Mouse (Mus musculus): ENCODE measurements at regions not wholly inside any gene's neighbourhood (a gene's known extent, or its start where the extent isn't known, plus 50 kb on each side); places are given as distances from the start of the nearest gene placed in this dataset.

DNA sequence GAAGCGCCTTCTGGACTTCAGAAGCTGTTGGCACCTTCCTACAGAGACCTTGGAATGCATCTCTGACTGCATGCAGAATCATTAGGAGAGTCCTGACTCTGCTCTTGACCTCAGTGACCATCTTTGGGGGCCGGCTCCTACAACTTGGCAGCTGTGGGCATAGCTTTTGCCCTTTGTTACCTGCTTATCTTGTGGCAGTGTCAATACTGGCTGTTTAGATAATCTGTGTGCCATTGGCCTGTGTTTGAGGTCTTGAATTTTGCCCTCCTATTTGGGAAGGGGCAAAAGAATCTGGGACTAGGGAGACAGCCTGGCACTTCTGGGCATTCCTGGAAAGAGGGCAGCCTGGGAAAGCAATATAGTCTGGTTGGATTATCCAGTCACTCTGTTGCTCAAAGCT is 137.8 kb upstream of the Gli2 start:
- CTCF ChIA-PET = no interaction called here

DNA sequence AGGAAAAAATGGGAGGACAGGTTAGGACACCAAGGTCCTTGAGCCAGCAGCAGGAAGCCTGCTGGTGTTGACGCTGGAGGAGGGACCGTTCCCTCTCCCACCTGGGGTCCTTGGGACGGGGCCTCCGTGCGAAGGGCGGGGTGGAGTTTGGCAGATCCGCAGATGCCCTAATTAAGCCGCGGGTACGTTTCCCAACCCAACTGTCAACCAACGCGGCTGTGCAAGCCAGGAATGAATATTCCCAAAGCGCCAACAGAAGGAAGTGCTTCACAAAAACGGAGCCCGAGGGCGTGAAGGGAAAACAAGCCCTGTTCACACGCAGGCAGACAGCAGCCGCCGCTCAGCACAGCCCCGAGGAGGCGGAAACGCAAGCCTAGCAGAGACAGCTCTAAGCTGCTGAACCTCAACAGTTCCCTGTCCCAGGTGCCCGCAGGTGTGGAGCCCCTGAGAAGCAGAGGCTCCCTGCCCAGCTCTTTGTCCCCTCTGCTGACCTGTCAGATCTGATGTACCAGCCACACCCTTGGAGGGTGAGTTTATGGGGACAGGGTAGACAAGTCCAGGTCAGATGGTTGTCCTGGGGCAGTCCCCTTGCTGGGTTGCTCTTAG is 136.1 kb upstream of the Gli2 start:
- CTCF ChIA-PET = no interaction called here

DNA sequence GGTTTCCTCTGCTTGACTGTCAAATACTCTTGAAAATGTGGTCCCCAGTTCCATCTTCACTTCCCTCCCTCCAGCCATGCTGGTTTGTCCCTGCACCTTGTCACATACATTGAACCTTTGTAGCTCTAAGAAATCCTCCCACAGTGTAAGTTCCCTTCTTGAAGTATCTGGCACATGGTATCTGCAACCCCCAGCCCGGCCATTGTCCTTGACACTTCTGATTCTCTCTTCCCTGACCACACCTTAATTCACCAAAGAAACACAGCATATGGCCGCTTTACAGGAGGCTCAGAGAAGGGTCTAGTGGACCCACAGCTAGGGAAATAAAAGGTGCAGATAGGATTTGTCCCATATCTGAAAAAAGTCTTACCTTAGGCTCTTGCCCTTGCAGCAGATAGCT is 133.9 kb upstream of the Gli2 start:
- CTCF ChIA-PET = no interaction called here

DNA sequence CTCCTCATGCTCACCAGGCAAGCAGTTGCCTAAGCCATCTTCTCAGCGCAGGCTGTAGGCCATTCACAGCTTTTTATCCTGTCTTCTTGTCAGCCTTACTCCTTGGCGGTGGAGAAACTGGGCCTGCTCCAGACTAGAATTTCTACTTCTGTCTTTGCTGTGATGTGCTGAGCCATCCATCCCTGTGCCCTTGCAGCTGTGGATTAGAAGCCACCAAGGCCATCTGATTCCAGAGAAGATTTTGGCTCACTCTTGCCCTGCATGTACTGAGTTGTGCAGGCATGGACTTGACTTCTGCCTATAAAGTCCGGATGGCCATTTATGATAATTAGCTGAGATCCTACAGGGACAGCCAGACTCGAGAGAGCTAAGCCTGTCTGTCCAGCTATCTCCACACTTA is 133.4 kb upstream of the Gli2 start:
- CTCF ChIA-PET = no interaction called here

DNA sequence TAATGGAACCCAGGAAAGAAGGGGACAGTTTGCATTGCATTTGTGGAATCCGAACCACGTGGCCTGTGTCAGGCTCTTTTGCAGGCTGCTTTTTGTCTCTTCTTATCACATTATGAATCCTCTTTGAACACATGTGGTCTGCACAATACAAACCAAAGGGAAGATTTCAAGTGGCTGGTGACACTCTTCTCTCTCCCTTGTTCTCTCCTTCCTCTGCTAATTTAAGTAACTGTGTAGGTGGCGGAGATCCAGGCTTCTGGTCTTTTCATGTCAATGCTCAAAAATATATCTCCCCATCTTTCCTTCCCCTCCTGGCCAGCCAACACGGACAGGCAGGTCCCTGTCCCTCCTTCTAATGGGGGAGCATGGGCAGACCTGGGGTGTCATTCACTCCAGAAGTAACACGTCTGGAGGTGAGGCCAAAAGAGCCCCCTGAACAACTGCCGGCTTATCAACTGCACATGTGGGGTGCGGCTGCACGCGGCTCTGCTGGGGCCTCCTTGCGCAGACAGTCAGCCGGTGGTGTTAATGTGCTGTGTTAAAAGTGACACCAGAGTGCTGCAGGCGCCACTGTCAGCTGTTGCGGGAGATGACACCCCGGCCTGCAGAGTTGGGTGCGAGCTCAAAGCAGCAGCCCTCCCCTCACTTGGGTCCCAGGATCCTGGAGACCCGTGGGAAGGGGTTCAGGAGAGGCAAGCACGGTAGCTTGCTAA is 130.3 kb upstream of the Gli2 start:
- CTCF ChIA-PET = no interaction called here

DNA sequence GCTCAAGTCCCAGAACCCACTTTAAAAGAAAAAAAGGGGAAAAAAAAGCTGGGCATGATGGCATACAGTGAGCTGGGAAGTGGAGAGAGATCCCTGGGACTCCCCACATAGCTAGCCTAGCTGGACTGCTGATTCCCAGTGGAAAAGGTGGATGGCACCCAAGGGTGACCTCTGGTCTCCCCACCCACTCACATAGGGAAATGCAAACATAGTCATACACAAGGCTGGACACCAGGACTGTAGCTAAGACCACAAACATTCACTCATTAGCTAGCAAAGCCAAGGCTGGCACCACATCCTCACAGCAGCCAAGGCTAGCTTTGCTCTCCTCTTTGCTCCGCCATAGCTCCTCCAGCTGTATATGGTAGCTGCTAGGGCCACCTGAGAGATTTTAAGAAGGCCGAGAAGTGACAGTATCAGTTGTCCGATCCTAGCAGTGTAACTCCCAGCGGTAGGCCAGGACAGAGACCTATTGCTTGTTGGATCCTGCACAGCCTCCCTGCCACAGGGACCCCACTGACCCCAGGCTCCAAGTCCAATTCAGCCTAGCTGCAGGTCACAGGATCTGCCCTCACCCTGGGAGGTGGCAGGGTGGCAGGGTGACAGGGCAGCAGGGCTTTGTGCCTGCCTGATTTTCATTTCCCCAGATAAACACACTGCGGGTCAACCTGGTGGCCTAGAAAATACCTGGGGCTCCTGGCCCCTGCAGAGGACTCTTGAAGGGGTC is 119.8 kb upstream of the Gli2 start:
- CTCF ChIA-PET = no interaction called here

DNA sequence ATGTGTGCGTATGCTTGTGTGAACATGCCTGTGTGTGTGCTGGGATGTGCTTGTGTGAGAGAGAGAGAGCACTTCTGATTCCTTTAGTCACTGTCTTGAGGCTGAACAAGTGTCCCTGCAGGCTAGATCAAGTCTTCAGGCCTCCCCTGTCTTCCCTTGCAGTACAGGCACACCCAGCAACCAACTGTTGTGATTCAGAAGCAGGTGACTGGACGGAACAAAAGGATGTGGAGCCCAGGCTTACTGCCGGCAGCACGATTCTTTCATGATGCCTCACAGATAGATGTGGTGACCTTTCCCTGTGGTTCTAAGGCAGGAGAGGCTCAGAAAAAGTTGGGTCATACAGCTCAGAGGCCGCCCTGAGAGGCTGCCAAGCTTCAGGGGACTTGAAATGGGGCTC is 114.0 kb upstream of the Gli2 start:
- CTCF ChIA-PET = no interaction called here

DNA sequence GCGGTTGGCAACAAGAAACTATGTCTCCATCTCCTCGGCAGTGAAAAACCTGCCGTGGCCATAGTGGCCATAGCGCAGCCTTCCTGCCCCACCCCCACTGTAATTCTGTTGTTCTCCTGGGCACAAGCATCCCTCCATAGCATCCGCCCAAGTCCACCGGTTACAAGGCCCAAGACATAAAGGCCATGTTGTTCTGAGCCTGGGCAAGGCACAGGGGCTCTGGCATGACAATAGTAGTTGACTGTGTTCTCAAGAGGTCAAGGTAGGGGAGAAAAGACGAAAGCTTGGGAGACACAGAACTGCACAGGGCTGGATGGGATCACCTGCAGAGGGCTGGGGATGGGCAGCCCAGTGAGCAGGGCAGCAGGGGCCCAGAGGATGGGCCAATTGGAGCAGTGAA is 112.9 kb upstream of the Gli2 start:
- CTCF ChIA-PET = no interaction called here

DNA sequence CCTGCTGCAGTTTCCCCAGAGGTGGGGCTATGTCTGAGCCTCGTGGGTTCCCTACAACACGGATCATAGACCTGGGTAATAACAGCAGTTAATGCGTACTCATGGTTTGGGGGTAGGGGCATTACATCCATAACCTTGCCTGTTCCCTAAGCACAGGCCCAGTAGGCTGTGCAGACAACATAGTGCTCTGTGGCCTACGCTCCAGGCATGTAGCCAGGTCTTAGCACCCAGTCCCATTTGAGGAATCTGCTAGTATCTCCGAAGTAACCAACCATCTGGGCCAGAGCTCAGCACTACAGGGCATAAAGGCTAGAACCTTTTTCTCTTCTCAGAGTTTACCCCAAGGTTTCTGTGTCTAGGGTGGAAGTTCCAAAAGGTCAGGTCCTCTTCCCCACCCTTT is 111.4 kb upstream of the Gli2 start:
- CTCF ChIA-PET = no interaction called here

DNA sequence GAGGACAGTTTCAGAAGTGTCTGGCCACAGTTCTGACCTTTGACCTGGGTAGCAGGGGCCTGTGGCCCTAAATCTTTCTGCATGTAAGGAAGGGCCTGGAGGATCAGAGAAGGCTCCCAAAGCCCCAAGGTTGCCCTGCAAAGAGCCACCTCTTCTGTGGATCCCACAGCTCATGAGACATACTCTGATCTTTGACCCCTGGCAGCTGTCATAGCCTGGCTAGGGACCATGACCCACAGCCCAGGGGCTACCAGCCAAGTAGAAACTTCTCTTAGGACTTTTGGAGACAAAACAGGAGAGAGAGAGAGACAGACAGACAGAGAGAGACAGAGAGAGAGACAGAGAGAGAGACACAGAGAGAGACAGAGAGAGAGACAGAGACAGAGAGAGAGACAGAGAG is 110.4 kb upstream of the Gli2 start:
- CTCF ChIA-PET = no interaction called here

DNA sequence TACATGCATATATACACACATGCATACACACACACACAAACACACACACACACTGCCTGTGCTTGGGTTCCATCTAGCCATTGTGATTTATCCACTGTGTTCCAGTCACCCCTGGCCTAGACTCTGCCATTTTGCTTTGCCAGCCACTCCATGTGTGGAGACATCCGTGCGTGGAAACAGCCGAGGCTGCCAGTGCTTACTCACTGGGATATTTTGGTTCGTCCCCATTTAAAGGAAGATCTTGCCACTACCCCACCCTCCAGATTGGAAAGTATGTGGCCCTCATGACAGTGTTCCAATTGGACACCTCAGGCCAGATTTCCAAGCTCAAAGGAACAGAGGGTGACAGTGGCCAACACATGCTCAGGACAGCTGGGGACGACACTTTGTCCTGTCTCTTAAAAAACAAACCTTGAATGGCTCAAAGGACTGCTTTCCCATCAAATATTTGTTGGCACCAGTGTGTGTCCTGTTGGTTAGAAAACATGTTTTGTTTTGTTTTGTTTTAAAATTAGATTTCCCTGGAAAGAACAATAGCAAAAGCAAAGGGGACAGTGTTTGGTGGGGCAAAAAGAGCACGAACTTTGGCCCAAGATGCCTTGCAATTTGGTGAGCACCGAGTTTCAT is 109.8 kb upstream of the Gli2 start:
- CTCF ChIA-PET = no interaction called here

DNA sequence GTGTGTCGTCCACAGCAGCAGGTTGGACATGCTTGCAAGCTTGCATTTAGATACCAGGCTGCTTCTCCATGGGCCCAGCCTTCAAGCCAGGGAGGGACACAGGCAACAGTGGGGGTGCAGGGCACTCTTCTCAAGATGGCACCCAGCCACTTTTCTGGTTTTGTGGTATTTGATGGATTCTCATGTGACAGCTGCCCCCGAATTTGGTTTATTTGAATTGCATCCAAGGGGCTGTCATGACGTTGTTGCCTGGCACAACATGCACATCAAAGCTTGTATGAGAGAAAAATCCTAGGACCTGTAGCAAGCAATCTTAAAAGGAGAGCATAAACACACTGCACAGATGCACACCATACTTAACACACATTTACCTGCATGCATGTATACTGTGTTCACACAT is 108.3 kb upstream of the Gli2 start:
- CTCF ChIA-PET = no interaction called here

DNA sequence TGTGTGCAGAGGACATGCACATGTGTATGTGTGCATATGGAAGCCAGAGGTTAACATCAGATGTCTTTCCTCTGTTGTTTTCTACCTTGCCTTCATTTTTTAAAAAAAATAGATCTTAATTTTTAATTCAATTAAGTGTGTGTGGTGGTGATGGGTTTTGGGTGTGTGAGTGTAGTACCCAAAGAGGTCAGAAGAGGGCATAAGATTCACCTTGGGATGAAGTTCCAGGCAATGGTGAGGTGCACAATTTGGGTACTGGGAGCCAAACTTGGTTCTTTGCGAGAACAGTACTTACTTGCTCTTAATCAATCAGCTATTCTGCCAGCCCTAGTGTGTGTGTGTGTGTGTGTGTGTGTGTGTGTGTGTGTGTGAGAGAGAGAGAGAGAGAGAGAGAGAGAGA is 106.9 kb upstream of the Gli2 start:
- CTCF ChIA-PET = no interaction called here

DNA sequence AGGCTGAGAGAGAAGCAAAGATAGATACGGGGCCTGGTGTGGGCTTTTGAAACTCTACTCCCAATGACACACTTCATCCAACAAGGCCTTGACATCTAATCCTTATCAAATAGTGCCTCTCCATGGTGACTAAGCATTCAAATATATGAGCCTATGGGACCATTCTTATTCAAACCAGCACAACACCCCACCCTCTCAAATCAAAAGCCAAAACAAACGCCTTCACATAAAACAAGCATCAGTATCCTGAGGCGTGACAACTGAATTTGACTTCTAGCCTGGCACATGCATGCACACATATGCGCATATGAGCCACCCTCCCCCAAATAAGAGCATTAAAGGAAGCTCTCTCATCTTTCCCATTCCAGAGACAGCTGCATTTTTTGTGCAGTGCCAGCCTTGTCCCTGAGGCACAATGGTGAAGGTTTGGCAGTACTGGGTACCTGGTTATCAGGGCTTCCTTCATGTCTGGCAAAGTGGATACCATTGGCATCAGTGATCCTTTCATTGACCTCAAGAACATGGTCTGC is 103.8 kb upstream of the Gli2 start:
- CTCF ChIA-PET = no interaction called here

DNA sequence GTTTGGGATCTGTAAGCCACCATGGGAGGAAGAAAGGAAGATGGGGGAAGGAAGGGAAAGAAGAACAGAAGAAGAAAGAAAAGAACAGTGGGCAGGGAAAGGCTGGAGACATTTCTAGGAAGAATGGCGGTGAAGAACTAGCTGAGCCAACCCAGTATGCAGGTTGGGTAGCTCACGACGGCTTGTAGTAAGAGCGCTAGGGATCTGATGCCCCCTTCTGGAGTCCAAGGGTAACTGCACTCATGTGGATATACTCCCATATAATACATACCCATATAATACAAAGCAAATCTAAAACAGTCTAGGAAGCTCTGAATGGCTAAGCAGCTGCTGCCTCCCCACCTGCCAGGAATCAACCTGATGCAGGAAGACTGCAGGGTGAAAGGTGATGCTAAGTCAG is 100.2 kb upstream of the Gli2 start:
- CTCF ChIA-PET = no interaction called here

DNA sequence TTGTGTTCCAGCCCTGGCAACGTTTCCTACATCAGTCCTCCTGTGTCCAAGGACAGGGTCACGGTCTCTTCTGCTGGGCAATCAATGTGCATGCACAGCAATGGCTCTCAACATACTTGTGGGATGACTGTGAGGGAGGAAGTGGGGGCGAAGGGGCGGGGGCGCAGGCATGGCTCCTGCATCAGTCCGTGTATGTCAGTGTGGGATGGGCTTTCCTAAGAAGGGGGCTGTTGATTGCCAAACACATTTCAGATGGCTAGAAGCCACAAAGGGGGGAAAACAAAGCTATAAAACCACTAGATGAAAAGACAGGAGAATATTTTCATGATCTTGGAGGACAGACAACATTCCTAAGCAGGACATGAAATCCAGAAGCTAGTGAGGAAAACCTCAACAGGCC is 99.4 kb upstream of the Gli2 start:
- CTCF ChIA-PET = no interaction called here

DNA sequence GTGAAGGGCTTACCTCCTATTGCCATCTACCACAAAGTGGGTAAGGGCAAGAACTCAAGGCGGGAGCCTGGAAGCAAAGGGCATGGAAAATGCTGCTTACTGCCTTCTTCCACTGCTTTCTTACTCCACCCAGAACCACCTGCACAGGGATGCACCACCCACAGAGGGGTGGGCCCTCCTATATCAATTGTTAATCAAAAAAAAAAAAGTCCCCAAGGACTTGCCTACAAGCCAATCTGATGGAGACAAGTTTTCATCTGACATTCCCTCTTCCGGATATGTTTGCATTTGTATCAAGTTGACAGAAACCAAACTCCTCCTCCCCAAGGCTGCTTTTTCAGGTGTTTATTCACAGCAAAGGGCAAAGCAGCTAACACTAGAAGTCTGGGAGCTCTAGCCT is 94.1 kb upstream of the Gli2 start:
- CTCF ChIA-PET = no interaction called here

DNA sequence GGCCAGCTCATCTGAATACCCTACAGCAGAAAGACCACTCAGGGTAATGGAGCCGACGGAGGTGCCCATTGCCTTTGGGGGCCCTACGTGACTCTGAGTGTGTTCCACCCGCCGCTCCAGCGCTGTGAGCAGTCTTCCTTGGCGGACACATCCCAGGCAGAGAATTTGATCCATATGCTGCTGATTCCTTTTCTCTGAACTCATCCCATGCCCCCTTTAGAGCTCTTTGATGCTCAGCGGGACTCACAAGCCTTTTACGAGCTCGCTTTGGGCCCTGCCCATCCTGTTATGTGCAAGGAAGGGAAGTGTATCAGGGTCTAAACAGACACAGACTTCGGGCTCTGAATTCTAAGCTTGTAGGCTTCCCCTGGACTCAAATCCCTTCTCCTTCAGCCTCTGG is 90.4 kb upstream of the Gli2 start:
- CTCF ChIA-PET = no interaction called here

DNA sequence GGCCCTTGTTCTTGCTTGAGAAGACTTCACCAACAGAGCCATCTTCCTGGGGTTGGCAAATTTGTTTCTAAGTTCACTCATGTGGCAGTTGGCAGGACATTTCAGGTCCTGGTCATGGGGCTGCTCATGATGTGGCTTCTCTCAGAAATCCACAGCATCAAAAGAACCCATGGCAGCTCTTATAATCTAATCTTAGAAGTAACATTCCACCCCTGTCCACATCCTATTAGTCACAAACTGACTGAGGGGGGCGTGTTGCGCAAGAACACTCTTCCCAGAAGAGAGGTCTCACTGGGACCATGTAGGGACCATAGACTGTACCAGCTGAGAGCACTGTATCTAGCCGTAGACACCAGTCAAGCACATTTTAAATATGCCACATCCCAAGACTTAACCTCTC is 75.6 kb upstream of the Gli2 start:
- CTCF ChIA-PET = no interaction called here

DNA sequence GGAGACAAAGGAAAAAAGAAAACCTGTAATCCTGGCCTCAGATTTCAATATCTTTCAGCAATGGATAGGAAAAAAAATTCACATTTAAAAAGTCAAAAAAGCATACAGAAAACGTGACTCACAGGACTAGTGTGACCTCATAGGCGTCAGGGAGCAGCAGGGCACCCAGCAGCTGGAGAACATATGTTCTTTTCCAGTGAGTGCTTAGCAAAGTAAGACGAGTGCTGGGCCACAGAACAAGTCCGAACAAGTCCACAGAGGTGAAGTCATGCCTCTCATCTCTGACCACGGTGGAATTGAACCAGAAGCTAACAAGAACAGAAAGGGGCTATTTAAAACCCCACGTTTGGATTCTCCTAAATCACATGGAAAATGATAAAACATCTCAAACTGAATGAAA is 72.1 kb upstream of the Gli2 start:
- CTCF ChIA-PET = no interaction called here

DNA sequence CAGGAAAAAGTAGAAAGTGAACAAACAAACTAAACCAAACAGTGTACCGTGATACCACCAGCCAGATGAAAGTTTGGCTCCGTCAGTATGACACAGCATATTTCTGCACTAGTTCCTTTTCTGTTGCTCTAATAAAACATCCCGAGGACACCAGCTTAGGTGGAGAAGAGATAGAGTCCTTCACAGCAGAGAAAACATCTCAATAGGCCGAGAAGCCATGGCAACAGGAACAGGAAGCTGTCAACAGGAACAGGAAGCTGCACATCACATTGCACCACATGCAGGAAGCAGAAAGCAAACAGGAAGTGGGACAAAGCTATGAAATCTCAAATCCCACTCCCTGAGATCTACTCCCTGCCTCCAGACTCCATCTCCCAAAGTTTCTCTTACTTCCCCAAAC is 71.4 kb upstream of the Gli2 start:
- CTCF ChIA-PET = no interaction called here

DNA sequence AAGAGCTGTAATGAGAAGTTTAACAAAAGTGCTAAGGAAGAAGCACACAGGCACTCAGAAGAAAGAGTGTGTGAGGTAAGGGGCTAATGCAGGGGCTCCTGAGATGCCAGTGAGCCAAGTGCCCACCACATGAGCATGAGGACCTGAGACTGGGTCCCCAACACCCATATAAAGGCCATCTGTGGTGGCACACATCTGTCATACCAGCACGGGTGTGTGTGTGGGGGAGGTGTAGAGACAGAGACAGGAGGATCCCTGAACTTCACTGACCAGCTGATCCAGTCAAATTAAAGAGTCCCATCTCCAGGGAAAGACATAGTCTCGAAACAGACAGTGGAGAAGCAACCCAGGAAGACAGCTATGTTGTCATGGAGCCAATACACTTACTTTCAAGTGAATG is 70.6 kb upstream of the Gli2 start:
- CTCF ChIA-PET = no interaction called here

DNA sequence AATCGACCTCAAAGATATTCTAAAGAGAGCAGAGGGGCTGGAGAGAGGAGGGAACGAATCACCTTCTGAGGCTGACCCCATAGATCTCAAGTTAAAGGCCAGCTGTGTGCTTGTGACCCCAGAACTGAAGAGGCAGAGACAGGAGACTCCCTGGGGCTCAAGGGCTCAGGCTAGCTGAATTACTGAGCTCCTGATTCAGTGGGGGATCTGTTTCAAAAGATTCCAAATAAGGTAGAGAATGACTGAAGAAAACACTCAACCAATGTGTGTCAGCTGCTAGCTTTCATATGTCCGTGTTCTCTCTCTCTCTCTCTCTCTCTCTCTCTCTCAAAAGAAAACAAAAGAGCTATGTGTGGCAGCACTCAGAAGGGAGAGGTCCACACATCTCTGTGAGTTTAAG is 70.0 kb upstream of the Gli2 start:
- CTCF ChIA-PET = no interaction called here
